Mouse (Mus musculus) E14TG2a.4 (cell line): Measurements from ENCODE around the gene Csf2rb2.

Experiments used
- CTCF ChIP-seq: conservative IDR thresholded peaks from 2 replicates; pipeline ENCODE4 v1.5.1; 2014; ENCODE audit warnings: low read length
- POU5F1 ChIP-seq: IDR thresholded peaks from 2 replicates; pipeline ENCODE4 v1.6.1; 2014; ENCODE audit warnings: low read length, borderline replicate concordance

DNA sequence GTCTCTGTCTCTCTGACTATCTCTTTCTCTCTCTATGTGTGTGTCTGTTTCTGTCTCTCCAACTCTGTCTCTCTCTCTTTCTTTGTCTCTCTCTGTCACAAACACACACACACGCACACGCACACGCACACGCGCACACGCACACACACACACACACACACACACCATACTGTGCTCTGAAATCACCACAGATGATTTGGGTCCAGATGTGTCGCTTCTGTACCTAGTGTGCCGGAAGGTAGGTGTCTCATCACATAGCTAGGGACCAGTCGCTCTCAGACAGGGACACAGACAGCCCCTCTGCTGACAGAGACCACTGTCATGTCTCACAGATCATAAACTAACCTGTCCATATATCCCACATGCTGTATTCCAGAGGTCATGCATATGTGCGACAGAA, 21.2 kb upstream of the Csf2rb2 start:
- no peak for TF ChIP-seq CTCF
- no peak for TF ChIP-seq POU5F1
